Mouse (Mus musculus): ENCODE results near the gene Nsun6.

Gene Nsun6

DNA sequence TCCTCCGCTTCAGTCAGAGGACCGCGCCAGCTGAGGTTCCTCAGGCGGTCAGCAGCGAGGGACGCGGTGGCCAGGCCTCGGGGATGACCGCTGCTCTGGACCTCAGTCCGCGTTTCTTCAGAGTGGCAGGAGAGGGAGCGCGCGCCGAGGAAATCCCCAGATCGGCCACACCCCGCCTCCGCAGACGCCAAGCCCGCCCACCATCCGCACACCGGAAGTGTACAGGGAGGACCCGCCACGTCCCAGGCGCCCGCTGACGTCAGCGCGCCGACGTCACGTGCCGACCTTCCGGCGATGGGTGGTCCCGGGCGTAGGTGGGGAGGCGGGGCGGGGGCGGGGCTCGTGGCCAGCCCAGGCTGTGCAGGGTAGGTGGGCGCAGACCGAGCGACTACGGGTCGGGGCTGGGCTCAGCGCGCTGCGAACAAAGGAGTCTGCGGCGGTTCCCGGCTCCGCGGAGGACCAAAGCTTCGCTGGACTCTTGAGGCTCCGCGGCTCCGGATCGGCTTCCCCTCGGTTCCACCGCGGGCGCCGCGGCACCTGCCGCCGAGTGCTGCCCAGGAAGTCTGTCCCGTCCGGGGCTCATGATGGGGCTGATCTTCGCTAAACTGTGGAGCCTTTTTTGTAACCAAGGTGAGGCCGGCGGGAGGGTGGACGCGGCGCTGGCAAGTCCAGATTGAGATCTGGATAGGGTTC lies at the start of gene Nsun6:
Gene Nsun6 (minus strand): TSS at position 125 of the 693 bp plus-strand sequence.
- DNase-seq, result peak; percentile 93

- DNase-seq, result no peak
These were observed 49.5 kb upstream of the Nsun6 start for GRCm38 (mm10) chr2:15104386-15104785.

GRCm38 (mm10) chr2:15096514-15097090 lies 41.7 kb upstream of the Nsun6 start:
- DNase-seq, result no peak

DNA sequence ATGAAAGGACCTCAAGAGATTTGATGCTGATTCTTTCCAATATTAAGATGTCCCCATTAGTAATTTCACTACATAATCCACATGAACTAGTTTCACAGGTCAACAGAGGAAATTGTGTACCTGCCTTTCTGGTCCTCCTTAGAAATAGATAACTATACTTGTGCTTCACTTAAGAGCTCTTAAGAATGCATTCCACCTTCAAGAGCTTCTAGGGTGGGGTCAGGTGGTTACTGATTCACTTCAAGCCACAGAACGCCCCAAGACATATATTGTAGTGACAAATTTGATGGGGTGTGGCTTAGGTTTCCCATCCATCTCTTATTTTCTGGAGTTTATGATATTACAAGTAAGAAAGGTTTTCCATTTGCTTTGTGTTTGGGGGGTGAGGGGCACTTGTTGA lies 32.4 kb upstream of the Nsun6 start:
- no peak for DNase-seq

DNA sequence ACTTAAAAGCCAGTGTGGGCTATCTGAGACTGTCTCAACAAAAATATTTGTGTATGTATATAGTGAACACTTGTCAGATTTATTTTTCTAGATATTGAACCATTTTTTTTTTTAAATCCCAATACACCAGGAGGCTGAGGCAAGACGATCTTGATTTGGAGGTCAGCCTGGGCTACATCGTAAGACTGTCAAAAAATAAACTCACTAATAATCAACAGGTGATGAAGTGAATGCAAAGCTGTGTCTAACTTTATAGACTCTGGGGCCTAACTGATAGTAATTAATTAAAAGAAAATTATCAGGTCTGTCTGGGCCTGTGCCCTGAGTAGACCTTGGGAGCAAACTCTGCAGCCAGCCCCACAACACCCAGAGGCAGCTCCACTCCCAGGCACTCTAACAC lies 28.8 kb upstream of the Nsun6 start:
- DNase-seq, result no peak

DNA sequence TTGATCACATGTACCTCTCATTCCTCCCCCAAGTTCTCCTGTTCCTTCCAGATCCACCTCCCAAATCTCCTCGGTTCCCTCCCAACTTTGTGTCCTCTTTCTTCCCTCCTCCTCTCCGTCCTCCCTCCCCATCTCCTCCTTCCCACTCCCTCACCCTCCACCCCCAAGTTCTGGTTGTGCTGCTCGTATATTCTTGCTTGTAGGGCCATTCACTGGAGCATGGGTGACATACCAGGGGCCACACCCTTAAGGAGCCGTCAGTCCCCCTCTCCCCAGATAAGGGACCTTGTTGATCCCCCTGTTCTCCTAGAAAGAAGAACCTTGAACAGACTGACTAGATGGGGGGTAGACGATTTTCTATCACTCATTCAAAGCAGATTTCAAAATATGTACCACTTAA lies 12.2 kb upstream of the Nsun6 start:
- no peak for DNase-seq

DNA sequence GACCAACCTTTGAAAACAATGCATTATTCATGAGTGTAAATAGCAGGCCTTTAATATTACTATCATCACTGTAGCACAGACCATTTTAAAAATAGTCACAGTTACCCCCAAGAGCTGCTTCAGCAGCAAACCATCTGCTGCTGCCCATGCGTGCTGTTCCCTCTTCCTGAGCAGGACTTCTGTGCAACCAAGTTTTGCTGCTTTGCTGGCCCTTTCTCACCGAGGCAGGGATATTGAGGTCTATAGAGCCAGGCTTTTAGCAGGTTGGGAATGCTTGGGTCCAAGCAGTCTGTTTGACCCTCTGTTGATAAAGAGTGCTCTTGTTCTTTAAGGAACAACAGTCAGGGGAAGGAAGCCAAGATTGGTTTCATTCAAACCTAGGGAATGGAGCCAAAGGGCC lies 10.6 kb upstream of the Nsun6 start:
- DNase-seq, result peak; percentile 22

GRCm38 (mm10) chr2:15064380-15065269 lies 9.8 kb upstream of the Nsun6 start:
- DNase-seq, result no peak

DNA sequence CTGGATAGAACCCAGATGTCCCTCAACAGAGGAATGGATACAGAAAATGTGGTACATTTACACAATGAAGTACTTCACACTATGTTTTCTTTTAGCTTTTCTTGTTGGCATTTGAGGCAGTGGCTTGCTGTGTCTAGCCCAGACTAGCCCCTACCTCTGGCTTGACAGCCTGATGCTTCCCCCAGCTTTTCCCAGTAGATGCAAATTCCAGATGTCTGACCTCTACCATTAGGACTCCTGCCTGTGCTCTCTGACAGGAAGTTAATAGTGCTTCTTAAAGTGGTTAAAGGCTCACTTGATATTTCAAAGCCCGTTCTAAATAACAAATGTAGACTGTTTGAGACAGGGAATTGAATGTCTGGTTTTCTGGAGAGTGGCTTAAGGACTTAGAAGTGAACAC lies 8.9 kb upstream of the Nsun6 start:
- DNase-seq, result no peak

GRCm38 (mm10) chr2:15060856-15061255 lies 6.0 kb upstream of the Nsun6 start:
- DNase-seq, result no peak

DNA sequence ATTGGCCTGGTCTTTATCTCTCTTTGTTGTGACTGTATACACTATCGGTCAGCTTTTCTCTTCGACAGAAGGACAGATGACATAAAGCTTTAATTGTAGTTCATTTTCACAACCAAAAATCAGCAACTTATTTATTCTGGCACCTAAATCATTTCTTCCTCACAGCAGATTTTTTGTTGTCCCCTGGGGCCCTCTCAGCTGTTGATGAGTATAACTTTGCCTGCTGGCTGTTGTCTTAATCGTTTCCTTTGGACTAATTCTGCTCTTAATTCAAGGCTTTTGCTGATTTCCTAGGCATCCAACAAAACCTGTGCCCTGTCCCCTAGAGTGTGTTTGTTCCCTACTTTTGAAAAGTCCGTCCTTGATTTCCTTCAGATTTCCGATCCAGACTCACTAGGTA lies 3.4 kb upstream of the Nsun6 start:
- DNase-seq, result no peak

DNA sequence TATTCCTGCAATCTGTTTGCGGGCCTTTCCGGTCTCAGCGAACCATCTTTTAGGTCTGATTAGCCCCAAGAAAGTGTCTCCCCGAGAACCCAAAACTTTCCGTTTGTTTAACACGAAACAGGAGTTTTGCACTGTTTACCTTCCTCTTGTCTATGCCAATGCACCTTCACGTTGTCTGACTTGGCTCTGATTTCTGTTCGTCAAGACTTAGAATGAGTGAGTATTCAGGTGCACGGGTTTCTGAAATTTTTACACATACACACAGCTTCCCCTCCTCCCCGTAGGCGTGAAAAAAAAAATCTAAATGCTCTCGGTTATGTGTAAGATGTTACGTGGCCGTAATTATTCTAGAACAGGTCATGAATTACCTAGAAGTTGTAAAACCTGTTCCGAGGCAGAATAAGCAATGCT lies 877 bp upstream of the Nsun6 start:
- DNase-seq, result no peak

- no peak for DNase-seq
These were observed 373 bp downstream of the Nsun6 start for GRCm38 (mm10) chr2:15054496-15054895.

DNA sequence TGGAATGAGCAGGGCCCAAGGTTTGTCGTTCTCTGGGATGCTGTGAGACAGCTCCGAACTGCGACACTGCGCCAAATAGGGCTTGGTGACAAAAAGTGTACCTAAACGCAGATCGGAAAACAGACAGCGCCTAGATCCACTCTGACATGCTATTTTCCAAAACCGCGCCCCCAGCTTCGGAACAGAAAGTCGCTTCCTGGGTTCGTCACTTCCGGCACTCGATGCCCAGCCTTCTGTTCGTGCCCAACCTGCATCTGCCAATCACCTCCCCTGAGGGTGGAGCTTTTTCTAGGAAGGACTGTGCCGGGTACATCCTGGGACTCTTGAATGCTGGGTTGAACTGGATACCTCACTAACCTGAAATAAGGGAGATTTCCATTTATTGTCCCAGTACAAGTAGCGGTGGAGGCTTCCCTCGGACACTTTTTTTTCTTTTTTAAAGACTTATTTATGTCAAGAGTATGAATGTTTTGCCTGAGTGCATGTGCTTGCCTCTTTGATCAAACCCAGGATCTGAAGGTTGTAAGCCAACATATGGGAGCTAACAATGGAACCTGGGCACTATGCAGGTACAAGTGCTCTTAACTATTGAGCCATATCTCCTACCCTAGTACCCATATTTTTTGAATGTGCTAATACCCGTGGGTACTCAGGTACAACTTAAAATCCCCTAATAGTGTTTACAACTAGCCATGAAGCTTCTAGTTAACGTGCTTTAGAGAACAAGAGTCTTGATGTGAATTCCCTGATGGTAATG lies 5.6 kb downstream of the Nsun6 start, which contains the start of gene Arl5b:
Gene Arl5b (plus strand): TSS at position 279 of the 757 bp plus-strand sequence.
- peak; percentile 92 for DNase-seq

DNA sequence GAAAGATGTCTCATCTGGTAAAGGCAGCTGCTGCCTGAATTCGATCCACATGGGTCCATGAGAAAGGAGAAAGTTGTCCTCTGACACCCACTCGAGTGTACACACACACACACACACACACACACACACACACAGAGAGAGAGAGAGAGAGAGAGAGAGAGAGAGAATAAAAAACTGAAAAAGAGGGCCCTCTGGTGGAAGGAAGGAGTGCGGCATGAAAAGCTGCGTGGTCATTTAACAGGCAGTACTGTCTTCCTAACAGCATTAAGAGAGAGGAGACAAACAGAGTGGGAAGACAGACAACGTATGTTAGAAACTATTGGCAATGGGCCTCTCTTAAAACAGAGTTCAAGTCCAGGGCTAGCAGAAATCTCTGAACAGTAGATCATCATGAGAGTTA lies 14.5 kb downstream of the Nsun6 start:
- DNase-seq, result no peak

DNA sequence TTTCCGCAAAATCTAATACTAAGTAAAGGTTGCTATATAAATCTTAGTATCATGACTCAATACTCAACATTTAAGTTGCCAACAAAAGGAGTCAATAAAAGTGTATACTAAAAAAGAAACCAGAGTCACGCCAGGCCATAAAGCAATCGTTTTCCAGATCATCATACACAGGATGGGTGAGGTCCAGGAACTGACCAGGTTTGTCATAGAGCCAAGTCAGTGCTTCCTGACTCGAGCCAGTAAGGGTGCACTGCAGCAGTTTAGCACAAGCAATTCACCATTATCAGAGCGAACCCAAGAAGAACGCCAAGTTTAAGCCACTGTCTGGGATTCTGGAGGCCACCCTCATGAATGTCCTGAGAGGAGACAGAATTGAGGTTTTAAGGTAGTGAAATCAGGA lies 16.2 kb downstream of the Nsun6 start:
- no peak for DNase-seq

DNA sequence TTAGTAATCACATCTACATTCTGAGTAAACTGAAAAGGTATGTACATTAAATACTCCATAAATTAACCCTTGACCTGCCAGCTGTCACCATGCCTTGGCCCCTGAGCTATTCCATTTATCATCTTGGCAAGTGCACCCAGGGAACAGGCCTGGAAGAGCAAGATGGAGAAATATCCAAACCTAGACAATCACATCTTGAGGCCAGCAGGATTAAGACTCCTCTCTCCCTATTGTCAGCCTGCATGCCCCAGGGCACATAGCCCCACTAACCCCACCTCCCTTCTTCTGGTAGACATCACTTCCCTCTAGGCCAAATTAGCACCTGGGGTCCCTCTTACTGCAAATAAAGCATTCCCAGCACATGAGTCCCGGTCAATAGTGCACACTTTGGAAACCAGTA lies 27.1 kb downstream of the Nsun6 start:
- no peak for DNase-seq

DNA sequence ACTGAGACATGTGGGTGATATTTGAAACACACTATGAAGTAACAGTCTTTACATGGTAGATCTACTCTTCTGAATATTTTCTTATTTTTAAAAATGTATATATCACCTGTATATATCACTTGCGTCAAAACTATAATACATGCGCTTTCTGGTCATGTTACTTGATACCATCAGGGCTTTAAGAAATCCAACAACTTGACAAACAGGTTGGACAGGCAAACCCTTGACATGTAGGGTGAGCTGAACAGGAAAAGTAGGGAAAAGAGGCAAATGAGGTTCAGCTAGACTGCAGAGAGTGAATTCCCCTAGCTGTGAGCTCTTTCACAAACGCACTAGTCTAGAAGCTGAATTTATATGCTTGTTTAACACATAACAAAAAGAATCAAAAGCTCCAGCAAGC lies 28.1 kb downstream of the Nsun6 start:
- DNase-seq, result no peak

DNA sequence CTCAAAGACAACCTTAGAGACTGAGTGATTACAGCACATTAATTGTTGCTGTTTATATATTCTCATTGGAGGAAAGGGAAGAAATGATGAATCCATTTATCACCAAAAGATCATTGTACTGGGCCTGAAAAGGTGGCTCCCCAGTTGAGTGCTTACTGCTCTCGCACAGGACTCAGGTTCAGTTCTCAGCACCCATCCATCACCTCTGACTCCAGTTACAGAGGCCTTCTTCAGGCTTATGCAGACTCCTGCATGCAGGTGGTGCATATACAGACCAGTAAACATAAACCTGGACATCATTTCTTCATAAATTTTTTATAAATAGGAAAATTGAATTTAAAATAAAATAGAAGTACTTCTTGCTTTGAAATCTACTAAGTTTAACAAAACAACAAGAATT lies 46.8 kb downstream of the Nsun6 start:
- no peak for DNase-seq

GRCm38 (mm10) chr2:15007531-15007930 lies 47.3 kb downstream of the Nsun6 start:
- DNase-seq, result no peak

DNA sequence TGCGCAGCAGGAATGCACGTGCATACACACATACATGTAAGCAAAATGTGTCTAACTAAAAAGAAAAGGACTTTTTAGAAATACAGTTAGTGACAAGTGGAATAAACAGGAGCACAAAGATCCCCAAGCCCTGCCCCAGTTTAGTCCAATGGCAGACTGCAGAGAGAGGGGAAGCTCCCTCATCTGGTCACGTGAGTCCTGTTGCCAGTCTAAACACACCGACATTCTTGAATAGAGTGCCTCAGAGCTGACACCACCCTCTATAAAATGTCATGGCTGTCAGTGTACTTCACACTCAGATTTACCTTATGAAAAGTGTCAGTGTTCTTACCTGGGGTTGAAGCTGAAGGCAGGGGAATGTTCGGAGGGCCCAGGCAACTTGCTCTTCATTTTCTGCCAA lies 57.0 kb downstream of the Nsun6 start:
- DNase-seq, result no peak

- DNase-seq, result no peak
These were observed 58.8 kb downstream of the Nsun6 start for GRCm38 (mm10) chr2:14996036-14996435.

- no peak for DNase-seq
These were observed 62.3 kb downstream of the Nsun6 start for GRCm38 (mm10) chr2:14992531-14992930.

Measured in cerebellum, adult 8-10 months (tissue).